Mouse (Mus musculus): Measurements from ENCODE around the gene Gm47289.

DNA sequence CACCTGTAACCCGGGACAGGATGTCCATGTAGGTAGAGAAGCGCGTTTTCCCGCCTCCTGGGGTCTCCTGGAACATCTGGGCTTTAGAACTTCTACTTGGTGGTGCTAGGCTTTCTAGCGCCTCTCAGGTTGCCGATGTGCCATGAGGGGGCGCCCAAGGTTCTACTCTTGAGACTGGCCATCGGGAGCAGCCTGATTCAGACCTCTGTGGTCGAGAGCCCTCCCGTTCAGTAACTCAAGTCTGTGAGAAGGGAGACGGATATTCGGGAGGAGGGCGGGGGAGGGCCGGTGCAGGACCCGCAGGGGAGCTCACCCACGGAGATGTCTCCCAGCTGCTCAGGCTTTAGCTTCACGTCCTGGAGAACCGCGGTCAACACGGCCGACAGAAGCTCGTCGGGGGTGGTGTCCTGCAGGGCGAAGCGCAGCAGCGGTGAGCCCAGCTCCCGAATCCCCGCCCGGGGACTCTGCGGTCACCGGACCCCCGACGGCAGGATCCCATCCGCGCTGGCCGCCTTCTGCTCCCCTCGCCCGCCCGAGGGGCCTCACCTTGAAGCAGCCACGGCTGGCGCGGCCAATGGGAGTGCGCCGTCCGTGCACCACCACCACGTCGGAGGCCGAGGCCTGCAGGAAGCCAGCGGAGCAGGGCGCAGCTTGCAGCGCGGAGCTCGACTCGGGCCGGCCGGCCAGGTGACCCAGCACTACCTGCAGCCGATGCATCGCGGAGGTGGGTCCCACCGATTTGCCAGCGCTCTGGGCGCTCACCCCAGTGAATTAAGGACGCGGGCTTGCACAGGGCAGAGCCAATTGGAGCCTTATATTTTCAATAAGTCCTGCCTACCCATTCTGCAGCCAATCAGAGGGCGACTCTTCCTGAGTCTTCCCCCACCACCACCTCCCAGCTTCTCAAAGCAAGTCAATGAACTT, 2.4 kb upstream of the Gm47289 start, which contains the start of gene Acaa1b:
- TF ChIP-seq POLR2A (IDR thresholded peaks at IDR 0.05; ENCODE audit: control insufficient read depth, extremely low read depth, insufficient read depth, low read length, poor library complexity) = no peak
- TF ChIP-seq CTCF (IDR thresholded peaks at IDR 0.05; ENCODE audit: borderline replicate concordance, control insufficient read depth, extremely low read depth, insufficient read depth, low read length, poor library complexity) = no peak

Data from thymus, adult 2 months (tissue).